Mouse (Mus musculus) liver, embryonic 11.5 days (tissue): ENCODE measurements around the gene Ankrd53. TPM values are rescaled to one million over a fixed set of nuclear protein-coding genes. Genes with fewer than 3 reads are reported as not detected.
A peak's percentile ranks its signal among the peaks of the same experiment; 100 is the strongest.
"Not testable (repeated sequence)": the region's sequence is repeated elsewhere in the genome, so short reads cannot be mapped to it uniquely, and the experiment has no call there.

Experiments used
- ATAC-seq: fragments of 200-750 bp; cut with Nextera tagmentation; replicated peaks from 2 replicates; pipeline ENCODE4 v1.8.0; 2017; ENCODE audit warnings: moderate number of reproducible peaks, mild to moderate bottlenecking, moderate TSS enrichment, moderate library complexity; ENCODE audit not compliant: low FRiP score
- DNase-seq: peaks from one replicate; pipeline ENCODE4 v3.0.0-alpha.2; 2017; ENCODE audit warnings: low spot score
- H3K27ac ChIP-seq: fragments of 300-500 bp; sonication (generic); 2 replicates; pipeline ENCODE4 v1.5.1; 2014; ENCODE audit warnings: mild to moderate bottlenecking, low read depth, low read length, control low read depth
- H3K27me3 ChIP-seq: fragments of 300-500 bp; sonication (generic); replicated peaks from 2 replicates; pipeline ENCODE4 v1.6.1; 2014; ENCODE audit warnings: low read length, mixed read lengths; ENCODE audit not compliant: control insufficient read depth, insufficient read depth
- H3K36me3 ChIP-seq: fragments of 300-500 bp; sonication (generic); 2 replicates; pipeline ENCODE4 v1.6.1; 2014; ENCODE audit warnings: mild to moderate bottlenecking, low read length, moderate library complexity, mixed read lengths; ENCODE audit not compliant: control insufficient read depth, insufficient read depth
- H3K4me1 ChIP-seq: fragments of 300-500 bp; sonication (generic); replicated peaks from 2 replicates; pipeline ENCODE4 v1.6.1; 2014; ENCODE audit warnings: low read length, mixed read lengths; ENCODE audit not compliant: control insufficient read depth, insufficient read depth
- H3K4me2 ChIP-seq: fragments of 300-500 bp; sonication (generic); 2 replicates; pipeline ENCODE4 v1.6.1; 2014; ENCODE audit warnings: mild to moderate bottlenecking, control low read depth, moderate library complexity
- H3K4me3 ChIP-seq: fragments of 300-500 bp; sonication (generic); 2 replicates; pipeline ENCODE4 v1.5.1; 2014; ENCODE audit warnings: low read depth, low read length, control low read depth
- H3K9ac ChIP-seq: fragments of 300-500 bp; sonication (generic); 2 replicates; pipeline ENCODE4 v1.6.1; 2014; ENCODE audit warnings: low read depth, low read length, control low read depth
- H3K9me3 ChIP-seq: fragments of 300-500 bp; sonication (generic); 2 replicates; pipeline ENCODE4 v1.6.1; 2016; ENCODE audit warnings: low read length, inconsistent platforms, mixed read lengths; ENCODE audit not compliant: control insufficient read depth
- WGBS: fragments of 180-500 bp; shearing (Covaris S2); extraction: QIAGEN DNeasy Blood & Tissue Kit; methylation state at CpG from one replicate; pipeline ENCODE4 v1.1.7; 2014; 5-methylcytosine and 5-hydroxymethylcytosine counted together
- polyA plus RNA-seq: library from polyadenylated mRNA; unstranded; fragments of >200 nt; fragmentation: Nextera tagmentation; extraction: Ambion mirVana; gene quantifications from 2 replicates; pipeline ENCODE4 v1.2.1, GENCODE M21; 2014

Ankrd53 gene
- polyA plus RNA-seq, 1 experiment from 2014 or later, result 0.18 TPM

GRCm38 (mm10) chr6:83775638-83776293 lies 13.3 kb downstream of the Ankrd53 start, which contains the start of gene Tex261:
Gene Tex261, minus strand, starts transcription at chr6:83775813.
- Histone ChIP-seq H3K27me3 (no peaks in the 10 kb centered on the region), H3K9ac (peak within 1 kb of the TSS; percentile 96), H3K4me2 (peak within 1 kb of the TSS; percentile 94), H3K9me3 (no peaks in the 10 kb centered on the region), H3K4me3 (peak within 1 kb of the TSS; percentile 95), H3K4me1 (peaks cover 12% of the 10 kb centered on the region), H3K36me3 (peaks cover 17% of the 10 kb centered on the region), H3K27ac (peak within 1 kb of the TSS; percentile 86)
- ATAC-seq, result peak; percentile 93
- DNase-seq, result peak; percentile 83
- under 1% methylated on average over 44 of the region's 45 CpGs for WGBS

GRCm38 (mm10) chr6:83778306-83778705 lies 15.9 kb downstream of the Ankrd53 start:
- Histone ChIP-seq H3K4me3 (no peak overlapping the region), H3K4me2 (no peak overlapping the region), H3K36me3 (peaks cover 5% of the 10 kb centered on the region), H3K9ac (no peak overlapping the region), H3K9me3 (no peaks in the 10 kb centered on the region), H3K27ac (no peak overlapping the region), H3K27me3 (no peaks in the 10 kb centered on the region), H3K4me1 (peaks cover 12% of the 10 kb centered on the region)
- DNase-seq (no peak), ATAC-seq (no peak)
- WGBS, result 72% methylated on average over 7 of the region's 7 CpGs

GRCm38 (mm10) chr6:83779026-83779425 lies 16.6 kb downstream of the Ankrd53 start:
- DNase-seq, result no peak
- Histone ChIP-seq H3K36me3 (no peaks in the 10 kb centered on the region), H3K4me1 (peaks cover 8% of the 10 kb centered on the region), H3K27me3 (no peaks in the 10 kb centered on the region), H3K9ac (no peak overlapping the region), H3K4me2 (no peak overlapping the region), H3K27ac (no peak overlapping the region), H3K9me3 (no peaks in the 10 kb centered on the region), H3K4me3 (no peak overlapping the region)
- ATAC-seq, result no peak
- 4% methylated on average over 5 of the region's 5 CpGs for WGBS

GRCm38 (mm10) chr6:83786426-83786825 lies 24.0 kb downstream of the Ankrd53 start:
- Histone ChIP-seq H3K27ac (no peak overlapping the region), H3K9me3 (no peaks in the 10 kb centered on the region), H3K4me1 (no peaks in the 10 kb centered on the region), H3K4me2 (no peak overlapping the region), H3K9ac (no peak overlapping the region), H3K4me3 (no peak overlapping the region), H3K36me3 (no peaks in the 10 kb centered on the region), H3K27me3 (no peaks in the 10 kb centered on the region)
- DNase-seq (no peak), ATAC-seq (no peak)
- 74% methylated on average over 3 of the region's 3 CpGs for WGBS

GRCm38 (mm10) chr6:83788554-83788953 lies 26.1 kb downstream of the Ankrd53 start:
- Histone ChIP-seq H3K9me3 (no peaks in the 10 kb centered on the region), H3K4me1 (no peaks in the 10 kb centered on the region; the same call in 1 of the 2 replicates), H3K9ac (no peak overlapping the region), H3K4me2 (no peak overlapping the region), H3K4me3 (no peak overlapping the region), H3K27me3 (no peaks in the 10 kb centered on the region), H3K36me3 (no peaks in the 10 kb centered on the region), H3K27ac (no peak overlapping the region)
- DNase-seq, result no peak
- WGBS, result 72% methylated on average over 7 of the region's 7 CpGs
- ATAC-seq, result no peak

GRCm38 (mm10) chr6:83790533-83790932 lies 28.1 kb downstream of the Ankrd53 start:
- not testable (repeated sequence) for H3K4me1 ChIP-seq, H3K36me3 ChIP-seq, H3K27ac ChIP-seq, H3K9ac ChIP-seq, H3K4me3 ChIP-seq, H3K4me2 ChIP-seq, DNase-seq, ATAC-seq, H3K27me3 ChIP-seq, H3K9me3 ChIP-seq
- WGBS, result 84% methylated on average over 5 of the region's 5 CpGs

GRCm38 (mm10) chr6:83791251-83791890 lies 28.9 kb downstream of the Ankrd53 start:
- no peak overlapping the region for H3K4me2 ChIP-seq
- 41% methylated on average over 4 of the region's 4 CpGs for WGBS
- H3K9ac ChIP-seq, result no peak overlapping the region
- no peak overlapping the region for H3K27ac ChIP-seq
- no peaks in the 10 kb centered on the region for H3K27me3 ChIP-seq
- no peak overlapping the region for H3K4me3 ChIP-seq
- no peak for DNase-seq
- H3K4me1 ChIP-seq, result peaks cover 10% of the 10 kb centered on the region
- ATAC-seq, result no peak
- H3K36me3 ChIP-seq, result no peaks in the 10 kb centered on the region
- no peaks in the 10 kb centered on the region for H3K9me3 ChIP-seq

- Histone ChIP-seq H3K27me3 (no peaks in the 10 kb centered on the region; the same call in 1 of the 2 replicates), H3K9ac (peak within 1 kb of the TSS; percentile 81), H3K36me3 (no peaks in the 10 kb centered on the region), H3K4me1 (peaks cover 10% of the 10 kb centered on the region), H3K4me3 (peak within 1 kb of the TSS; percentile 70), H3K9me3 (no peaks in the 10 kb centered on the region), H3K27ac (peak within 1 kb of the TSS; percentile 95), H3K4me2 (peak within 1 kb of the TSS; percentile 92)
- ATAC-seq, result peak; percentile 93
- under 1% methylated on average over 43 of the region's 43 CpGs for WGBS
- DNase-seq, result peak; percentile 90
These were observed 32.4 kb downstream of the Ankrd53 start, which contains the start of gene Nagk for GRCm38 (mm10) chr6:83794760-83795296. Gene Nagk, plus strand, starts transcription at chr6:83794982.
